Mouse (Mus musculus) cerebellum, adult 2 months (tissue): ENCODE data around the gene 1810009A15Rik.

Experiments used
- CTCF ChIP-seq: fragments of 200-500 bp; IDR thresholded peaks from 2 replicates; pipeline ENCODE4 v1.5.1; 2011; ENCODE audit warnings: low read depth, mild to moderate bottlenecking, control low read depth, low read length, moderate library complexity, borderline replicate concordance; ENCODE audit not compliant: insufficient read depth
- POLR2A ChIP-seq: fragments of 200-500 bp; IDR thresholded peaks from 2 replicates; pipeline ENCODE4 v1.6.1; 2011; ENCODE audit warnings: low read length, control low read depth, borderline replicate concordance; ENCODE audit not compliant: insufficient read depth

DNA sequence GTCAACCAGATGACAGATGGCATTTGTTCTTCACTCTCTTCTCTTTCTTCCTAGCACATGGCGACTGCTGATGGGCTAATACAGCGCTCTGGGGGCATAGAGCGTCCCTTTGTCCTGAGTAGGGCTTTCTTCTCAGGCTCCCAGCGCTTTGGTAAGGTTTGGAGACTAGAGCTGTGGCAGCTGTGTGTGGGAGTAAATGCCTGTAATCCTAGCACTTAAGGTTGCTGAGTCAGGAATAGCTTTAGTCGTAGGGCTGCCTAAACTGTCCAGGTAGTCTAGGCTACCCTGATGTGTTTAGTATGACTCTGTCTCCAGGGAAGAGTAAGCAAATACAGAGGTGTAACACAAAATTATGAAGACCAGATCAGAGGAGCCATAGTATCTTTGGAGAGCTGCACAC is 23.2 kb downstream of the 1810009A15Rik start:
- TF ChIP-seq CTCF (no peak), POLR2A (no peak)
